Mouse (Mus musculus) midbrain, postnatal 0 days (tissue): Measurements from ENCODE around the gene Aes. TPM values are rescaled to one million over a fixed set of nuclear protein-coding genes. Genes with fewer than 3 reads are reported as not detected.

Source experiments
- ATAC-seq: fragments of 200-750 bp; cut with Nextera tagmentation; 2 replicates; pipeline ENCODE4 v1.8.0; 2017; ENCODE audit warnings: moderate number of reproducible peaks, mild to moderate bottlenecking, moderate TSS enrichment, moderate library complexity; ENCODE audit not compliant: low FRiP score
- DNase-seq: peaks from one replicate; pipeline ENCODE4 v3.0.0-alpha.2; 2015; ENCODE audit warnings: low spot score
- H3K27ac ChIP-seq: fragments of 300-500 bp; sonication (generic); 2 replicates; pipeline ENCODE4 v1.5.1; 2014; ENCODE audit warnings: low read depth, mild to moderate bottlenecking, low read length, mixed read lengths
- H3K27me3 ChIP-seq: fragments of 300-500 bp; sonication (generic); 2 replicates; pipeline ENCODE4 v1.6.1; 2014; ENCODE audit warnings: low read length, control low read depth, mixed read lengths; ENCODE audit not compliant: insufficient read depth
- H3K36me3 ChIP-seq: fragments of 300-500 bp; sonication (generic); 2 replicates; pipeline ENCODE4 v1.6.1; 2014; ENCODE audit warnings: low read length, control low read depth, mixed read lengths; ENCODE audit not compliant: insufficient read depth
- H3K4me1 ChIP-seq: fragments of 300-500 bp; sonication (generic); 2 replicates; pipeline ENCODE4 v1.6.1; 2014; ENCODE audit warnings: mild to moderate bottlenecking, control low read depth, antibody characterized with exemption, low read length, mixed read lengths; ENCODE audit not compliant: insufficient read depth
- H3K4me2 ChIP-seq: fragments of 300-500 bp; sonication (generic); 2 replicates; pipeline ENCODE4 v1.6.1; 2014; ENCODE audit warnings: low read depth, mild to moderate bottlenecking, low read length, mixed read lengths; ENCODE audit not compliant: poor library complexity, severe bottlenecking
- H3K4me3 ChIP-seq: fragments of 300-500 bp; sonication (generic); 2 replicates; pipeline ENCODE4 v1.5.1; 2014; ENCODE audit warnings: low read depth, mild to moderate bottlenecking, low read length, moderate library complexity
- H3K9ac ChIP-seq: fragments of 300-500 bp; sonication (generic); replicated peaks from 2 replicates; pipeline ENCODE4 v1.6.1; 2014; ENCODE audit warnings: mild to moderate bottlenecking, low read length, moderate library complexity, mixed read lengths; ENCODE audit not compliant: poor library complexity, severe bottlenecking
- H3K9me3 ChIP-seq: fragments of 300-500 bp; sonication (generic); 2 replicates; pipeline ENCODE4 v1.6.1; 2016; ENCODE audit warnings: low read length, control low read depth
- CTCF ChIP-seq: IDR thresholded peaks from 2 replicates; pipeline ENCODE4 v1.5.1; 2016; ENCODE audit warnings: antibody characterized with exemption, mild to moderate bottlenecking
- WGBS: fragments of 180-500 bp; shearing (Covaris S2); extraction: QIAGEN DNeasy Blood & Tissue Kit; methylation state at CpG from one replicate; pipeline ENCODE4 v1.1.7; 2014; 5-methylcytosine and 5-hydroxymethylcytosine counted together
- polyA plus RNA-seq: library from polyadenylated mRNA; unstranded; fragments of >200 nt; fragmentation: Nextera tagmentation; extraction: Ambion mirVana; gene quantifications from 2 replicates; pipeline ENCODE4 v1.2.1, GENCODE M21; 2015
- total RNA-seq: library from RNA; depleted of rRNA; stranded (reverse); fragments of >200 nt; gene quantifications from 2 replicates; pipeline ENCODE4 v1.2.3, GENCODE M21; 2014

Gene Aes
- total and polyA plus RNA-seq, 2 experiments from 2014 or later: 662 to 805 TPM

GRCm38 (mm10) chr10:81580441-81581070, 21.3 kb downstream of the Aes start:
- Histone ChIP-seq H3K4me3 (no peak overlapping the region), H3K4me1 (0 out of 2 replicates have a peak, but pooled peaks cover 4% of the 10 kb centered on the region), H3K4me2 (no peak overlapping the region), H3K36me3 (no peaks in the 10 kb centered on the region), H3K9me3 (no peaks in the 10 kb centered on the region), H3K27me3 (peaks cover 15% of the 10 kb centered on the region), H3K9ac (no peak overlapping the region), H3K27ac (no peak overlapping the region)
- TF ChIP-seq CTCF: peak; percentile 50
- WGBS: 66% methylated on average over 25 of the region's 25 CpGs
- ATAC-seq (no peak), DNase-seq (no peak)

GRCm38 (mm10) chr10:81583347-81583746, 24.1 kb downstream of the Aes start:
- H3K36me3 ChIP-seq: peaks cover 10% of the 10 kb centered on the region; the same call in 1 of the 2 replicates
- no peaks in the 10 kb centered on the region for H3K4me1 ChIP-seq
- H3K27me3 ChIP-seq: peaks cover 11% of the 10 kb centered on the region; the same call in 1 of the 2 replicates
- no peak overlapping the region for H3K4me3 ChIP-seq
- H3K9me3 ChIP-seq: no peaks in the 10 kb centered on the region
- 42% methylated on average over 6 of the region's 6 CpGs for WGBS
- no peak for TF ChIP-seq CTCF
- no peak overlapping the region for H3K9ac ChIP-seq
- ATAC-seq (no peak), DNase-seq (no peak)
- no peak overlapping the region for H3K27ac ChIP-seq
- H3K4me2 ChIP-seq: no peak overlapping the region

- Histone ChIP-seq H3K27me3 (peaks cover 10% of the 10 kb centered on the region), H3K4me2 (no peak overlapping the region), H3K27ac (no peak overlapping the region), H3K9ac (no peak overlapping the region), H3K4me1 (no peaks in the 10 kb centered on the region), H3K36me3 (peaks cover 12% of the 10 kb centered on the region; the same call in 1 of the 2 replicates), H3K4me3 (no peak overlapping the region), H3K9me3 (no peaks in the 10 kb centered on the region)
- 74% methylated on average over 7 of the region's 7 CpGs for WGBS
- no peak for TF ChIP-seq CTCF
- ATAC-seq (no peak), DNase-seq (no peak)
Measured at GRCm38 (mm10) chr10:81588739-81589138, 29.5 kb downstream of the Aes start.

- 69% methylated on average over 9 of the region's 9 CpGs for WGBS
- H3K4me2 ChIP-seq: no peak overlapping the region
- H3K4me3 ChIP-seq: no peak overlapping the region
- no peak overlapping the region for H3K27ac ChIP-seq
- no peak for TF ChIP-seq CTCF
- H3K4me1 ChIP-seq: peaks cover 13% of the 10 kb centered on the region; the same call in 1 of the 2 replicates
- H3K27me3 ChIP-seq: peaks cover 23% of the 10 kb centered on the region
- DNase-seq (no peak), ATAC-seq (no peak)
- peaks cover 10% of the 10 kb centered on the region; the same call in 1 of the 2 replicates for H3K36me3 ChIP-seq
- no peaks in the 10 kb centered on the region for H3K9me3 ChIP-seq
- no peak overlapping the region for H3K9ac ChIP-seq
Measured at GRCm38 (mm10) chr10:81591846-81592245, 32.6 kb downstream of the Aes start.

- Histone ChIP-seq H3K36me3 (peaks cover 4% of the 10 kb centered on the region; the same call in 1 of the 2 replicates), H3K4me2 (no peak overlapping the region), H3K4me1 (peaks cover 18% of the 10 kb centered on the region; the same call in 1 of the 2 replicates), H3K9ac (no peak overlapping the region), H3K27ac (no peak overlapping the region), H3K27me3 (peaks cover 23% of the 10 kb centered on the region), H3K4me3 (no peak overlapping the region), H3K9me3 (no peaks in the 10 kb centered on the region)
- WGBS: 79% methylated on average over 7 of the region's 7 CpGs
- TF ChIP-seq CTCF: no peak
- no peak for ATAC-seq
- DNase-seq: no peak
Measured at GRCm38 (mm10) chr10:81592631-81593030, 33.3 kb downstream of the Aes start.

- ATAC-seq (no peak), DNase-seq (no peak)
- Histone ChIP-seq H3K4me1 (peaks cover 18% of the 10 kb centered on the region; the same call in 1 of the 2 replicates), H3K36me3 (peaks cover 2% of the 10 kb centered on the region; the same call in 1 of the 2 replicates), H3K27ac (no peak overlapping the region), H3K9me3 (no peaks in the 10 kb centered on the region), H3K4me3 (no peak overlapping the region), H3K9ac (no peak overlapping the region), H3K4me2 (no peak overlapping the region), H3K27me3 (peaks cover 26% of the 10 kb centered on the region)
- WGBS: 66% methylated on average over 4 of the region's 4 CpGs
- no peak for TF ChIP-seq CTCF
Measured at GRCm38 (mm10) chr10:81593223-81593622, 33.9 kb downstream of the Aes start.
